Mouse (Mus musculus) heart, adult 18-20 months (tissue): ENCODE measurements around the gene Mrgprh. TPM values are rescaled to one million over a fixed set of nuclear protein-coding genes. Genes with fewer than 3 reads are reported as not detected.

Experiments used
- DNase-seq, 2 experiments: peaks; one replicate each; pipeline ENCODE4 v3.0.0; 2021 to 2022; ENCODE audit warnings: mixed read lengths in 1 of 2
- long read RNA-seq, 2 experiments: library from polyadenylated mRNA; stranded (forward); transcript quantifications; one replicate each; pipeline ENCODE4 v2.0.0; 2021
- total RNA-seq, 2 experiments: library from RNA; stranded (reverse); gene quantifications; 2 replicates each; pipeline ENCODE4 v1.2.3; 2021

The Mrgprh gene
- 1 to 10 TPM; 6.0 to 7.0 TPM for total RNA-seq
- long read RNA-seq, experiment 1, partial matches to known transcripts = 0 of 3 reads
- long read RNA-seq, experiment 1, other reads (novel, unspliced or antisense) = 3 of 3 reads
- long read RNA-seq, experiment 2 = 0 reads

- DNase-seq = no peak
These were observed at the start of gene Mrgprh for GRCm38 (mm10) chr17:12875734-12876133. TSS of gene Mrgprh (plus strand) at chr17:12876034.

DNA sequence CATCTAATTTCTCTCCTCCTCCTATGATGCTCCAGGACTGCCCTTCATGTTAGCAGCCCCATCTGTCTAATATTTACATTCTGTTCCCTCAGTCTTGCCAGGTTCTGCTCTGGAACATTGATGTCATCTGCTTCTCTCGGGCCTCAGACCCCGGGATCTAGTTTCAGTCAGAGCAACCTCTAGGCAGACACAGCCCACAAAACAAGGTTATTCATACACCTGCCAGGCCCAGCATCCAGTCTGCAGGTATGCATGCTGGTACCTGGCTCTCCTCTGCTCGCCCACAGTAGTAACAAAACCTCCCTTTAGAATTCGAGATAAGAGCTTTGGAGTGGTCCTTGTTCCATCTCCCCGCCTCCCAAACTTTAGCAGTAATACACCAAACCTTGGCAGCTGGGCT is 45.5 kb upstream of the Mrgprh start:
- no peak for DNase-seq

DNA sequence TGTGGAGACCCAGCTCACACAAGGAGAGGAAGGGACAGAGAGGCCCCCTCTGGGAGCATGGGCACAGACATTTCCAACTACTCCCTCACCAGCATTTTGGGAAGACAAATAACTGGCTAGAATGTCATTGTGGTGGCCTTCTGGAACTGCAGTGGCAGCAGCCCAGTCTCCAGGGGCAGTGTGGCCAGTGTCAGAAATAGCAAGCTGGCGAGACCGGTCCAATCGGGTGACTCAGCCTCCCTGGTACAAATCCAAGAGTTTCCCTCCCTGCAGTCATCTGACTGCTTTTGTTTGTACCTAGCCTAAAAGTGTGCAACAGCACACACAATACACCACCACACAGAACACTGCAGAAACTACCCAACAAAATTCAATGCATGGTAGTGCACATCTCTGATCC is 43.6 kb upstream of the Mrgprh start:
- DNase-seq = peak; percentile 78 to 84

- DNase-seq = no peak
These were observed 43.2 kb upstream of the Mrgprh start for GRCm38 (mm10) chr17:12832657-12833056.

- DNase-seq = no peak
These were observed 41.5 kb upstream of the Mrgprh start for GRCm38 (mm10) chr17:12834317-12834716.

DNA sequence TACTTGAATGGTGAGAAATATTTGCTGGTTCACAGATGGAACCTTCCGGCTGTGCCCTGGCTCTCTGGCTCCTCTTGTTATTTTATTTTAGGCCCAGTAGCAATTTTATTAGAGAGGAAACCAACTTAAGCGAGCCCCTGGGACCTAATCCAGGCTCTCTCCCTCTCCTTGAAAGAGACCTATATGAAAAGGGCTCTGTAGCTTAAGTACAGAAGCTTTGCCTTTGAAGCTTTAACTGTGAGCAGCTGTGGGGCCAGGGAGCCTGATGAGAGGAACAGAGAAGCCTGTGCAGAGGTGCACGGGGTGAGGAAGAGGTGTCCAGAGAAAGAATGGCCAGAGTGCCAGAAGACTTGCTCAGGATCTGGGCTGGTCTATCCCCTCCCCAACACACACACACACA is 41.0 kb upstream of the Mrgprh start:
- DNase-seq = no peak

DNA sequence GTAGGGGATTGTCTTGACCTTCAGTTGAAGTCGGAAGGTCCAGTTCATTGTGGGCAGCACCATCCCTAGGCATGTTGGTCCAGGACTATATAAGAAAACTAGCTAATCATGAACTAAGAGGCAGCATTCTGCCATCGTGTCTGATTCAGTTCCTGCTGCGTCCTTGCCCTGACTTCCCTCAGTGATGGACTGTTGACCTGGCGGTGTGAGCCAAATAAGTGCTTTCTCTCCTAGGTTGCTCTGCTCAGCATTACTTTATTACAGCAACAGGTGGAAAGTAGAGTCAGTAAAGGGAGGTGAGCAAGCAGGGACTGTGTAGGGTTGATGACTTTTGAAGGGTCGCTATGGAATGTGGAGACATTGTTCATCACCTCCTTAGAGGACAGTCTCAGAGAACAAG is 40.1 kb upstream of the Mrgprh start:
- DNase-seq = no peak

- no peak for DNase-seq
These were observed 36.2 kb upstream of the Mrgprh start for GRCm38 (mm10) chr17:12839475-12840267.

DNA sequence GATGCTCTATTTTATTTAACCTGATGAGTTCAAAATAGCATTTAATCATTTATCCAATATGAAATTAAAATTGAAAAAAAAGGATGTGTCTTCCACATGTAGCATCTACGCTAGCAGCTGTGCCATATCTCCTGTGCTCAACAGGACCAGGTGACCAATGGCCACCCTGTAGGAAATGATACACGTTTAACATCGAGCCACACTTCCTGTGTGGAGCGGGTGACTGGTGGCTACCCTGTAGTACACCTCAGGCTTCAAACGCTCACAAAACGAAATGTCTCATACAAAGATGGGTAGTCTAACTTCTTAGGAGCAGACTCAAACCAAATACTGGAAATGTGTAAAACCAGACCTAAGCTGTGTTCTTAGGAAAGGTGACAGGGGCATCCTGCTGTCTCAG is 32.0 kb upstream of the Mrgprh start:
- no peak for DNase-seq

DNA sequence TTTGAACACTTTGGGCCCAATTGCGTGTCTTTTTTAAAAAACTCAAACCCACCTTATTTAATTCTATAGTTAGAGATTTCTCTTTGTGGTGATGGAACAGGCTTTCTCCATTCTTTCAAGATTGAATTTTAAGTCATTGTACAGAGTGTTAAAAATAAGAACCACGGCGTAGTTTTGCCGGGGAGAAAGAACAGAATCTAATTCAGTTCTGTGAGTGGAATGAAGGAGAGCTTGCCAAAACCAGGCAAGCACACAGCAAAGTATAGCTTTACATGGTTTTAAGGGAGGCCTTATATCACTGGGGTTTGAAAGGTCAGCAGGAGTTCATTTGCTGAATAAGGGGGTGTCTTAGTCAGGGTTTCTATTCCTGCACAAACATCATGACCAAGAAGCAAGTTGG is 31.3 kb upstream of the Mrgprh start:
- DNase-seq = no peak

- no peak for DNase-seq
These were observed 30.0 kb upstream of the Mrgprh start for GRCm38 (mm10) chr17:12845862-12846261.

DNA sequence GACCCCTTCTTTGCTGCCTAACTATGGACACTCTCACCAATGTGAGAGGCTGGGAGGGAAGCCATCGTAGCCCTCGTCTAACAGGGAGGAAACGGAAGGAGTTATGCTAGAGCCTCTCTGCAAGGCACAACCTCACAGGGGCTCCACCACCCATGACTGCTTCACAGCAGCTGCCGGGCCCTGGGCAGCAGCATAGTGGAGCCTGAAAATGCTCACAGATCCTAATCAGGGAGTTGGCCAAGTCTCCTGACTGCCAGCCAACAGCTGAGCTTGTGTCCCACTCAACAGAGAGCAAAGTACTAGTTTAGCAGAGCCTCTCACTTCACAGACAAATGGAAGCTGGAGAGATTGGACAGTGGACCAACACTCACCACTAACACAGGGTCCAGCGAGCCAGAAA is 29.4 kb upstream of the Mrgprh start:
- no peak for DNase-seq

DNA sequence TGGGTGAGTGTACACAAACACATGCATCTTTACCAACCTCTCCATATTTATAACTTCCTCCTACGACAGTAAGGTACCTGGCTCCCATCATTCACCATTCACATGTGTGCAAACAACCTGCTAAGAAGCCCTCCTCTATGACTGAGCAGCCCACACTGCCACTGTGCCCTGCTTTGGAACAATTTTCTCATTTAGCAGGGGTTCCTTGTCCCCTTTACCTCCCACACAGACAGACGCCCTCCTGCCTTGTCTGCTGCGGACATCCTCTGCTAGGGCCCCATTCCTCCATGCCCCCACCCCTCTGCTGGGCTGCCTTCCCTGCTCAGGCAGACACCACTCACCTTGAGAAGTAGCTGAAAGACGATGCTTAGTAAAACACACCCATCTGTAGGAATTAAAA is 28.1 kb upstream of the Mrgprh start:
- DNase-seq = no peak

GRCm38 (mm10) chr17:12849778-12850382 is 26.0 kb upstream of the Mrgprh start:
- DNase-seq = no peak

DNA sequence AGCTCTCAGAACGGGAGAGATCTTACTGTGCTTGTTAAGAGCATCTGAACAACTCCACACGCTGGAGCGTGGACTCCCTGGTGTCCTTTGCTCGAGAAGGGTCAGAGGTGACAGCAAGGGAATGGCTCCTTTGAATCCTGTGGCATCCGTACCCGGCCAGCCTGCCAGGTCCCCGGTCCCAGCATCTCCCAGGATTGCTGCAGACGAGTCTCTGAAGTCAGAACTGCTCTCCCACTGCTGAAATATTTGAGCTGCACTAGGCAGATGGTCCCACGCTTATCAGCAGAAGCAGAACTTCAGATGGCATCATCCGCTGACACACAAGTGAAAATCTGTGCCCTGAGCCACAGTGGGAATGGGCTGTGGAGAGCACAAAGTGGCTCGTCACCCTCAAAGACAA is 24.1 kb upstream of the Mrgprh start:
- no peak for DNase-seq

GRCm38 (mm10) chr17:12853821-12854220 is 22.0 kb upstream of the Mrgprh start:
- DNase-seq = no peak

DNA sequence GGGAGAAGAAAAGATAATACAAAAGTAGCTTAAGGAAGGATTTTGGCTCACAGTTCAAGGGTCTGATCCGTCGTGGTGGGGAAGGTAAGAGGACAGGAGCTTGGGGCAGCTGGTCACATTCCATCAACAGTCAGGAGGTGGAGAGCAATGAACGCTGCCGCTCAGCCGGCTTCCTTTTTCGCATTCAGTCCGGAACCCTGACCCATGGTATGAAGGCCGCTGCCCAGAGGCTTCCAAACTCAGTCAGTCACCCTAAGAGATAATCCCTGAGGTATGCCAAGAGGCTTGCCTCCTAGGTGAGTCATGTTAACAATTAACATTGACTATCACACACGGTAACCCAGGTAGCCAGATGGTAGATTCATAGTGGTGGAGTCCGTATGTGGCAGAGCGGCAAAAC is 21.4 kb upstream of the Mrgprh start:
- DNase-seq = no peak

GRCm38 (mm10) chr17:12857395-12857794 is 18.4 kb upstream of the Mrgprh start:
- no peak for DNase-seq

DNA sequence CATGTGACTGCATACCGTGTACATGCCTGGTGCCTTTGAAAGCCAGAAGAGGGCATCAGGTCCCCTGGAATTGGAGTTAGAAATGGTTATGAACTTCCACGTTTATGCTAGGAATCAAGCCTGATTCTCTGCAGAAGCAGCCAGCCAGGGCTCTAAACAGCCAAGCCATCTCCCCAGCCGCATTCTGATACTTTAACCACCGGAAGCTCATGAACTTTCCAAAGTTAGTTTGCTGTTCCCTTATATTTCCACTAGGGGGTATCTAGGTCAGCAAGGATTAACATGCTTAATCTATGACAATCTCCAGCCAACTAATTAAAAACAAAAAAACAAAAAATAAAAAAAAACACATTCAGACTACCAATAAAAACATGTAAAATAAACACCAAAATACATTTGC is 17.8 kb upstream of the Mrgprh start:
- no peak for DNase-seq

- DNase-seq = no peak
These were observed 16.8 kb upstream of the Mrgprh start for GRCm38 (mm10) chr17:12859006-12859520.

DNA sequence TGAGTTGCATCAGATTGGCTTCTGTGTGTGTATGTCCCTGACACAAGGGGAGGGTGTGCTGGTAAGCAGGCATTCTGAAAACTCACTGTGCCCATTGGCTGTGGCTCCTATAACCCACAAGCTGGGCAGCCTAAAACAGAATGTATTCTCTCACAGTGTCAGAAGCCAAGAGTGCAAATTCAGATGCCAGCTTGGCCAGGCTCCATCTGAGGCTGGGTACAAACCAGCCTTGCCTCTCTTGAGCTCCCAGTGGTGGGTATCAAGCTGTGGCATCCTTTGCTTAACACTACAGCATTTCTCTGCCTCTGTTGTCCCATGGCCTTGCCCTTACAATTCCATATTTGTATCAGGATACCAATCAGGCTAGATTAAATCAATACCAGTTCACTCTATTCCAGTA is 11.7 kb upstream of the Mrgprh start:
- DNase-seq = no peak

DNA sequence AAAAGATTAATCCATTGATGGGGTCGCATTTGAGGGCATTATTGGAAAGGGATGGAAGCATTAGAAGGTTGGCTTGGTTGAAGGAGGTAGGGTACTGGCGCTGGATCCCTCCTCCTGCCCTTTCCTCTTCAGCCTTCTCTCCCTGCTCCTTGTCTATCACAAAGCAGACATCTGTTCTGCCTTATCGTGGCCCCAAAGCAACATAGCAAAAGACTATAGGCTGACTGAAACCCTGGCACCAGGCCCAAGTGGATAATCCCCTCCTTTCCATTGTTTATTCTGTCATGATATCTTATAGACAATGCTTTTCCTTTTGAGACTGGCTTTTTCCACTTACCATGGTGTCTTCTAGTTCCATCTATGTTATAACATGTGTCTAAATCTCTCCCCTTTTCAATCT is 10.4 kb upstream of the Mrgprh start:
- DNase-seq = no peak

DNA sequence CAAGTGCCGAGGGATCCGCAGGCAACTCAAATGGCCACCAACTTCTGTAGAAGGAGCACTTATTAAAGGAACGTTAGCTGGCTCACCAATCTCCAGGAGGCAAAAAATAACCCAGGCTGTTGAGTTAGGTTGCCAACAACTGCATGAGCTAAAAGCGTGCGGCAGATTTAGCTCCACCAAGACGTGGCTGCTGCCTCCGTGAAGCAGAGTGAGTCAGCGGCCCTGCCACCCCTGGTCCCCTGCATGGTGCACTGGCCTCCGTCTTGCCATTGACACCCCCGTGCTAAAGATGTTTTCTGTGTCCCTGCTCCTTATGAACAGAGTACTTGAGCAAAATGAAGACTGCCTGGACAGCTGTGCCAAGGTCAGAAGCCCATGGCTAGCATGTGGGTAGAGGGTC is 9.0 kb upstream of the Mrgprh start:
- DNase-seq = peak; percentile 50 to 65

DNA sequence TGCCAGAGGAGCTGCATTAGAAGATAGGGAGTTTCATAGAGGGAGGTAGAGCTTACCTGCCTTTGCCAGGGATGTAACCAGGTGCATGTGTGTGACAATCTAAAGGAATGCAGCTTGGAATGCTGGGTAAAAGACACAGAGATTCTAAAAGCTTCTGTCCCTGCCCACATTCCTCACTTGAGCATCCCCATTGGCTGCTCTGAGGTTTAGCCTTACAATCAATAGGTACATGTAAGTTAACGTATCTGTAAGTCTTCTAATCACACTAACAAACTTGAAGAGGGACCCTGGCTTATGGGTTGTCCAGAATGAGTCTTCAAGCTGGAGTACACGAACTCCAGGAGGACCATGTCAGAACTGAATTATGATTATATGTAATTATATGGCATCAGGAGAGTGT is 7.8 kb upstream of the Mrgprh start, which contains the start of gene Mas1:
TSS of gene Mas1 (minus strand) at position 101 of the 400 bp plus-strand sequence.
- no peak for DNase-seq
